Mouse (Mus musculus) thymus, postnatal 14 days (tissue): ENCODE results near the gene Axl.
"Not testable (repeated sequence)": the region's sequence is repeated elsewhere in the genome, so short reads cannot be mapped to it uniquely, and the experiment has no call there.

Source experiments
- DNase-seq: peaks from one replicate; pipeline ENCODE4 v3.0.0; 2021

Axl gene

GRCm38 (mm10) chr7:25753076-25753475 lies 35.4 kb downstream of the Axl start:
- DNase-seq = no peak

GRCm38 (mm10) chr7:25746844-25747243 lies 41.7 kb downstream of the Axl start:
- DNase-seq = no peak

- DNase-seq = no peak
These were observed 50.2 kb downstream of the Axl start for GRCm38 (mm10) chr7:25738277-25738676.

- DNase-seq = peak; percentile 30
These were observed 51.6 kb downstream of the Axl start for GRCm38 (mm10) chr7:25736920-25737319.

GRCm38 (mm10) chr7:25734991-25735390 lies 53.5 kb downstream of the Axl start:
- DNase-seq = no peak

- DNase-seq = no peak
These were observed 57.0 kb downstream of the Axl start for GRCm38 (mm10) chr7:25731294-25732055.

- DNase-seq = no peak
These were observed 58.6 kb downstream of the Axl start for GRCm38 (mm10) chr7:25729862-25730261.

- DNase-seq = no peak
These were observed 59.1 kb downstream of the Axl start for GRCm38 (mm10) chr7:25729396-25729795.

GRCm38 (mm10) chr7:25727800-25728199 lies 60.7 kb downstream of the Axl start:
- DNase-seq = no peak

GRCm38 (mm10) chr7:25725886-25726285 lies 62.6 kb downstream of the Axl start:
- peak; percentile 12 for DNase-seq

- not testable (repeated sequence) for DNase-seq
These were observed 66.7 kb downstream of the Axl start for GRCm38 (mm10) chr7:25721776-25722175.

- no peak for DNase-seq
These were observed 67.7 kb downstream of the Axl start for GRCm38 (mm10) chr7:25720760-25721159.

GRCm38 (mm10) chr7:25719761-25720610 lies 68.5 kb downstream of the Axl start:
- peak; percentile 71 for DNase-seq

- peak; percentile 92 for DNase-seq
These were observed 69.6 kb downstream of the Axl start, which contains the start of gene Ccdc97 for GRCm38 (mm10) chr7:25718788-25719417. Gene Ccdc97 (minus strand): TSS chr7:25719088.

- DNase-seq = no peak
These were observed 71.0 kb downstream of the Axl start for GRCm38 (mm10) chr7:25717478-25717877.

- no peak for DNase-seq
These were observed 72.7 kb downstream of the Axl start for GRCm38 (mm10) chr7:25715731-25716271.

GRCm38 (mm10) chr7:25714581-25714980 lies 73.9 kb downstream of the Axl start:
- DNase-seq = no peak

- DNase-seq = no peak
These were observed 75.7 kb downstream of the Axl start for GRCm38 (mm10) chr7:25712801-25713200.

- no peak for DNase-seq
These were observed 76.7 kb downstream of the Axl start for GRCm38 (mm10) chr7:25711731-25712197.

GRCm38 (mm10) chr7:25711165-25711564 lies 77.3 kb downstream of the Axl start:
- DNase-seq = no peak

- no peak for DNase-seq
These were observed 77.9 kb downstream of the Axl start for GRCm38 (mm10) chr7:25710519-25711130.

- DNase-seq = no peak
These were observed 78.5 kb downstream of the Axl start for GRCm38 (mm10) chr7:25709961-25710360.
